Mouse (Mus musculus) heart, embryonic 15.5 days (tissue): Measurements from ENCODE around the gene Cyp2d34. TPM values are rescaled to one million over a fixed set of nuclear protein-coding genes. Genes with fewer than 3 reads are reported as not detected.

Source experiments
- ATAC-seq: fragments of 200-750 bp; cut with Nextera tagmentation; replicated peaks from 2 replicates; pipeline ENCODE4 v1.8.0; 2017; ENCODE audit warnings: low read depth, moderate TSS enrichment; ENCODE audit not compliant: insufficient number of reproducible peaks, insufficient read depth, low FRiP score
- H3K27ac ChIP-seq: fragments of 300-500 bp; sonication (generic); 2 replicates; pipeline ENCODE4 v1.5.1; 2015; ENCODE audit warnings: mild to moderate bottlenecking, inconsistent platforms
- H3K27me3 ChIP-seq: fragments of 300-500 bp; sonication (generic); 2 replicates; pipeline ENCODE4 v1.6.1; 2015; ENCODE audit warnings: inconsistent platforms
- H3K36me3 ChIP-seq: fragments of 300-500 bp; sonication (generic); 2 replicates; pipeline ENCODE4 v1.6.1; 2015; ENCODE audit warnings: mild to moderate bottlenecking, inconsistent platforms
- H3K4me1 ChIP-seq: fragments of 300-500 bp; sonication (generic); replicated peaks from 2 replicates; pipeline ENCODE4 v1.6.1; 2015; ENCODE audit warnings: inconsistent platforms
- H3K4me2 ChIP-seq: fragments of 300-500 bp; sonication (generic); 2 replicates; pipeline ENCODE4 v1.6.1; 2015; ENCODE audit warnings: inconsistent platforms, mild to moderate bottlenecking, moderate library complexity
- H3K4me3 ChIP-seq: fragments of 300-500 bp; sonication (generic); 2 replicates; pipeline ENCODE4 v1.5.1; 2015; ENCODE audit warnings: mild to moderate bottlenecking, inconsistent platforms
- H3K9ac ChIP-seq: fragments of 300-500 bp; sonication (generic); 2 replicates; pipeline ENCODE4 v1.6.1; 2015; ENCODE audit warnings: mild to moderate bottlenecking, inconsistent platforms
- H3K9me3 ChIP-seq: fragments of 300-500 bp; sonication (generic); replicated peaks from 2 replicates; pipeline ENCODE4 v1.6.1; 2016; ENCODE audit warnings: inconsistent platforms
- WGBS: fragments of 180-500 bp; shearing (Covaris S2); methylation state at CpG from one replicate; pipeline ENCODE4 v1.1.7; 2015; ENCODE audit warnings: mixed read lengths; 5-methylcytosine and 5-hydroxymethylcytosine counted together
- microRNA-seq: library from miRNA; unstranded; fragments of <30 nt; microRNA quantifications from one replicate; pipeline ENCODE4, GENCODE M21; 2016
- polyA plus RNA-seq: library from polyadenylated mRNA; unstranded; fragments of >200 nt; fragmentation: Nextera tagmentation; extraction: Ambion mirVana; gene quantifications from 2 replicates; pipeline ENCODE4 v1.2.1, GENCODE M21; 2015

The Cyp2d34 gene
- polyA plus RNA-seq, 1 experiment from 2014 or later, result not detected

- Histone ChIP-seq H3K9ac (no peak overlapping the region), H3K36me3 (no peaks in the 10 kb centered on the region), H3K9me3 (no peaks in the 10 kb centered on the region), H3K27ac (no peak overlapping the region), H3K27me3 (no peaks in the 10 kb centered on the region), H3K4me1 (no peaks in the 10 kb centered on the region), H3K4me3 (no peak overlapping the region), H3K4me2 (no peak overlapping the region)
- no peak for ATAC-seq
- WGBS, result 90% methylated on average over 9 of the region's 9 CpGs
Measured at GRCm38 (mm10) chr15:82618362-82619020, 2.3 kb downstream of the Cyp2d34 start.

- no peaks in the 10 kb centered on the region for H3K9me3 ChIP-seq
- no peak overlapping the region for H3K27ac ChIP-seq
- H3K27me3 ChIP-seq, result no peaks in the 10 kb centered on the region
- H3K4me2 ChIP-seq, result no peak overlapping the region
- H3K4me1 ChIP-seq, result no peaks in the 10 kb centered on the region
- 73% methylated on average over 9 of the region's 9 CpGs for WGBS
- ATAC-seq, result no peak
- no peak overlapping the region for H3K9ac ChIP-seq
- no peaks in the 10 kb centered on the region for H3K36me3 ChIP-seq
- no peak overlapping the region for H3K4me3 ChIP-seq
Measured at GRCm38 (mm10) chr15:82582621-82583020, 38.1 kb downstream of the Cyp2d34 start.

GRCm38 (mm10) chr15:82579071-82579470 lies 41.7 kb downstream of the Cyp2d34 start:
- ATAC-seq, result no peak
- Histone ChIP-seq H3K4me2 (no peak overlapping the region), H3K9me3 (no peaks in the 10 kb centered on the region), H3K27me3 (no peaks in the 10 kb centered on the region), H3K4me1 (no peaks in the 10 kb centered on the region), H3K27ac (no peak overlapping the region), H3K4me3 (no peak overlapping the region), H3K36me3 (no peaks in the 10 kb centered on the region), H3K9ac (no peak overlapping the region)
- 67% methylated on average over 2 of the region's 2 CpGs for WGBS

GRCm38 (mm10) chr15:82572856-82573255 lies 47.9 kb downstream of the Cyp2d34 start:
- H3K36me3 ChIP-seq, result no peaks in the 10 kb centered on the region
- no peak overlapping the region for H3K27ac ChIP-seq
- no peaks in the 10 kb centered on the region for H3K4me1 ChIP-seq
- no peak overlapping the region for H3K4me2 ChIP-seq
- H3K4me3 ChIP-seq, result no peak overlapping the region
- ATAC-seq, result no peak
- H3K9me3 ChIP-seq, result no peaks in the 10 kb centered on the region
- 56% methylated on average over 1 of the region's 1 CpGs for WGBS
- no peak overlapping the region for H3K9ac ChIP-seq
- no peaks in the 10 kb centered on the region for H3K27me3 ChIP-seq

Small RNA genes lying within 50 kb of the gene (microRNA-seq; reads per million reads assigned to microRNA genes)
- gene Gm27463, result not detected
- not detected for gene Gm27742

Other genes with a start within 250 kb of the Cyp2d34 start
- gene Cyp2d22, start 240.7 kb downstream of the Cyp2d34 start, polyA plus RNA-seq, result 12.3 and 14.2 TPM in 2 replicates
- not detected in 2 replicates for gene Cyp2d11, start 226.9 kb downstream of the Cyp2d34 start, polyA plus RNA-seq
- gene Cyp2d10, start 213.8 kb downstream of the Cyp2d34 start, polyA plus RNA-seq, result 1.0 TPM in 1 of 2 replicates, not detected in the other
- gene Cyp2d9, start 187.5 kb downstream of the Cyp2d34 start, polyA plus RNA-seq, result not detected in 2 replicates
- gene Cyp2d12, start 65.9 kb downstream of the Cyp2d34 start, polyA plus RNA-seq, result not detected in 2 replicates
- gene Cyp2d40, start 143.2 kb upstream of the Cyp2d34 start, polyA plus RNA-seq, result not detected in 2 replicates
- gene Cyp2d26, start 173.3 kb upstream of the Cyp2d34 start, polyA plus RNA-seq, result 0.08 and 0.27 TPM in 2 replicates